Mouse (Mus musculus) erythroblast, embryonic 14.5 days (primary cell): ENCODE measurements around the gene Polr3e.

Source experiments
- GATA1 ChIP-seq: IDR thresholded peaks from 2 replicates; pipeline ENCODE4 v1.6.1; 2012; ENCODE audit warnings: low read length, inconsistent platforms, mixed read lengths
- TAL1 ChIP-seq: IDR thresholded peaks from 3 replicates; pipeline ENCODE4 v1.6.1; 2012; ENCODE audit warnings: low read length, inconsistent platforms, mixed read lengths

DNA sequence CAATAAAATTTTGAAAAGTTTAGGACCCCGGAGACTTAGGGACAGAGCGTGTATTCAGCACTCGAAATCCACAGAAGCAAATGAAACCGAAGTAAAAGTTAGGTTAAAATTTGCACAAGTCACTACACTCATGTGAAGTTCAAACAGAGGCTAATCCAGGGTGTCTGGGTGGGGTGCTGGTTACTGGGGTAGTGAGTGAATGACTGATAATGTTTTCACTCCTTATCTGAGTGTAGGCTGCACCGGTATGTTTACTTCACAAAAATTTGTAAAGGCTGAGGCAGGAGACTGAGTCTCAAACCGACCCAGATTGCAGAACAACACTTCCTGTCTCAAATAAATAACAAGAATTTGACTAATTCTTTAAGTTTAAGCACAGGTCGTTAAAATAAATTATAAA lies 51.7 kb downstream of the Polr3e start:
- peak; percentile 71 for TF ChIP-seq GATA1
- peak; percentile 28; the same call in 1 of the 3 replicates for TF ChIP-seq TAL1
